Mouse (Mus musculus) c-Kit-positive CD71-positive TER-119-negative erythroid progenitor cells, embryonic 14.5 days (primary cell): ENCODE measurements around the gene Cacna1d.

Experiments
- DNase-seq: peaks from one replicate; pipeline ENCODE4 v3.0.0-alpha.2; 2013; ENCODE audit warnings: low read depth

Gene Cacna1d

GRCm38 (mm10) chr14:30204526-30204925 lies 286.7 kb downstream of the Cacna1d start:
- no peak for DNase-seq

- DNase-seq, result no peak
Measured at GRCm38 (mm10) chr14:30200310-30200709, 290.9 kb downstream of the Cacna1d start.

GRCm38 (mm10) chr14:30198882-30199281 lies 292.4 kb downstream of the Cacna1d start:
- DNase-seq, result no peak

GRCm38 (mm10) chr14:30198116-30198515 lies 293.1 kb downstream of the Cacna1d start:
- no peak for DNase-seq

GRCm38 (mm10) chr14:30196959-30197358 lies 294.3 kb downstream of the Cacna1d start:
- DNase-seq, result no peak

- DNase-seq, result no peak
Measured at GRCm38 (mm10) chr14:30196235-30196634, 295.0 kb downstream of the Cacna1d start.

GRCm38 (mm10) chr14:30190308-30190971 lies 300.8 kb downstream of the Cacna1d start:
- DNase-seq, result no peak

GRCm38 (mm10) chr14:30185616-30186274 lies 305.5 kb downstream of the Cacna1d start:
- no peak for DNase-seq

- DNase-seq, result no peak
Measured at GRCm38 (mm10) chr14:30184445-30185152, 306.7 kb downstream of the Cacna1d start.

- no peak for DNase-seq
Measured at GRCm38 (mm10) chr14:30184013-30184412, 307.2 kb downstream of the Cacna1d start.

- no peak for DNase-seq
Measured at GRCm38 (mm10) chr14:30182624-30183524, 308.4 kb downstream of the Cacna1d start.

GRCm38 (mm10) chr14:30178306-30178705 lies 312.9 kb downstream of the Cacna1d start:
- no peak for DNase-seq

GRCm38 (mm10) chr14:30177850-30178249 lies 313.4 kb downstream of the Cacna1d start:
- DNase-seq, result no peak

- DNase-seq, result no peak
Measured at GRCm38 (mm10) chr14:30175362-30175761, 315.9 kb downstream of the Cacna1d start.

GRCm38 (mm10) chr14:30172821-30173755 lies 318.2 kb downstream of the Cacna1d start:
- no peak for DNase-seq

- no peak for DNase-seq
Measured at GRCm38 (mm10) chr14:30171593-30171992, 319.7 kb downstream of the Cacna1d start.

GRCm38 (mm10) chr14:30171008-30171407 lies 320.2 kb downstream of the Cacna1d start:
- DNase-seq, result no peak

GRCm38 (mm10) chr14:30169455-30169854 lies 321.8 kb downstream of the Cacna1d start:
- DNase-seq, result no peak

GRCm38 (mm10) chr14:30168902-30169301 lies 322.4 kb downstream of the Cacna1d start:
- DNase-seq, result no peak

- DNase-seq, result no peak
Measured at GRCm38 (mm10) chr14:30168387-30168786, 322.9 kb downstream of the Cacna1d start.

- DNase-seq, result no peak
Measured at GRCm38 (mm10) chr14:30167606-30168005, 323.6 kb downstream of the Cacna1d start.
